8 mouse cellular contexts compared by ENCODE assay signal in genomic region chr13:25083144-25083572, GRCm38 (mm10). TPM values are rescaled to one million over a fixed set of nuclear protein-coding genes. Genes with fewer than 3 reads are reported as not detected.
DNase-seq lines count a peak whose midpoint lies in the region; ATAC-seq and TF ChIP-seq lines count a peak whose summit lies in the region.
"Had no signal": no experiment of that assay in that cellular context is flagged by ENCODE, and none has a peak within 500 bp of the region (broad histone marks: within the 10 kb centered on the region; RNA-seq: fewer than 3 reads in every experiment).

No protein-coding gene starts in this region.

- 0 out of 2 replicates have a peak overlapping the region, but pooled peaks have one; percentile 1 for H3K4me3 ChIP-seq in embryonic facial prominence, embryonic 14.5 days (ENCODE audit: low read depth, low read length)
- 0 out of 2 replicates have a peak overlapping the region, but pooled peaks have one; percentile 9 for H3K4me3 ChIP-seq in kidney, postnatal 0 days (replicated peaks; ENCODE audit: low read depth, low read length)
- H3K4me3 ChIP-seq: midbrain, embryonic 12.5 days had no signal

- TF ChIP-seq CTCF in kidney, postnatal 0 days (IDR thresholded peaks at IDR 0.05; ENCODE audit: low read depth) = no peak

- no peak overlapping the region for H3K9ac ChIP-seq in embryonic facial prominence, embryonic 14.5 days (ENCODE audit: low read depth, low read length)
- H3K9ac ChIP-seq in kidney, postnatal 0 days (ENCODE audit: low read depth, low read length) = no peak overlapping the region
- H3K9ac ChIP-seq: midbrain, embryonic 12.5 days had no signal

- WGBS in embryonic facial prominence, embryonic 14.5 days = under 1% methylated on average over 15 of the region's 15 CpGs
- WGBS in kidney, postnatal 0 days = 2% methylated on average over 15 of the region's 15 CpGs

- H3K4me2 ChIP-seq in embryonic facial prominence, embryonic 14.5 days (ENCODE audit: low read depth, low read length) = peak overlapping the region; percentile 29
- H3K4me2 ChIP-seq in kidney, postnatal 0 days (ENCODE audit: low read length) = peak overlapping the region; percentile 43
- H3K4me2 ChIP-seq: midbrain, embryonic 12.5 days had no signal

- peaks cover 5% of the 10 kb centered on the region for H3K4me1 ChIP-seq in embryonic facial prominence, embryonic 14.5 days (ENCODE audit: control insufficient read depth, insufficient read depth, low read length)
- H3K4me1 ChIP-seq in kidney, postnatal 0 days (replicated peaks; ENCODE audit: insufficient read depth, low read length) = peaks cover 21% of the 10 kb centered on the region
- H3K4me1 ChIP-seq: midbrain, embryonic 12.5 days had no signal

- no peaks in the 10 kb centered on the region for H3K9me3 ChIP-seq in embryonic facial prominence, embryonic 14.5 days (ENCODE audit: control insufficient read depth, low read length)
- H3K9me3 ChIP-seq in kidney, postnatal 0 days (replicated peaks; ENCODE audit: low read length) = no peaks in the 10 kb centered on the region
- H3K9me3 ChIP-seq: midbrain, embryonic 12.5 days had no signal

- no peak overlapping the region for H3K27ac ChIP-seq in embryonic facial prominence, embryonic 14.5 days (replicated peaks; ENCODE audit: low read depth, low read length)
- H3K27ac ChIP-seq in kidney, postnatal 0 days = peak overlapping the region; percentile 52
- H3K27ac ChIP-seq: midbrain, embryonic 12.5 days had no signal

- peak; percentile 44; the same call in 1 of the 2 replicates for ATAC-seq in embryonic facial prominence, embryonic 14.5 days (ENCODE audit: low read depth)
- peak; percentile 53 for ATAC-seq in kidney, postnatal 0 days (replicated peaks; ENCODE audit: low FRiP score, low read depth)

- no peaks in the 10 kb centered on the region for H3K36me3 ChIP-seq in embryonic facial prominence, embryonic 14.5 days (ENCODE audit: control insufficient read depth, insufficient read depth, low read length)
- H3K36me3 ChIP-seq in kidney, postnatal 0 days (ENCODE audit: insufficient read depth, low read length) = no peaks in the 10 kb centered on the region
- H3K36me3 ChIP-seq: midbrain, embryonic 12.5 days had no signal

- peak; percentile 18 to 39 for DNase-seq in lung, adult 18-20 months
- no peak for DNase-seq in lung, postnatal 14 days
- peak; percentile 40 for DNase-seq in embryonic facial prominence, embryonic 14.5 days (ENCODE audit: low spot score)
- DNase-seq in kidney, postnatal 0 days (ENCODE audit: low spot score) = peak; percentile 64
- DNase-seq in lung, postnatal 4 days = peak; percentile 7 to 42
- DNase-seq in thymus, postnatal 36 days = no peak
- DNase-seq in MN1 (ENCODE audit: low spot score) = no peak

- H3K27me3 ChIP-seq in embryonic facial prominence, embryonic 14.5 days (replicated peaks; ENCODE audit: control insufficient read depth, insufficient read depth, low read length) = no peaks in the 10 kb centered on the region
- no peaks in the 10 kb centered on the region for H3K27me3 ChIP-seq in kidney, postnatal 0 days (ENCODE audit: insufficient read depth, low read length)
- H3K27me3 ChIP-seq: midbrain, embryonic 12.5 days had no signal

RNA-seq across cellular contexts. Expression of gene Dcdc2a, which starts 27.4 kb away (rescaled TPM):
- polyA plus RNA-seq in embryonic facial prominence, embryonic 14.5 days (2014; fragmentation: Nextera tagmentation; extraction: Ambion mirVana) = 0.69 and 1.7 TPM in 2 replicates
- polyA plus RNA-seq in kidney, postnatal 0 days (2015; fragmentation: Nextera tagmentation; extraction: Ambion mirVana) = 73.7 and 88.5 TPM in 2 replicates

Comparison
In these comparisons a context has a peak if more than half of its experiments do, and no peak if none do; other contexts are left out.
1. DNase-seq: peak in lung, adult 18-20 months (2 of 2), embryonic facial prominence, embryonic 14.5 days (single experiment), kidney, postnatal 0 days (single experiment) and lung, postnatal 4 days (2 of 2); none in lung, postnatal 14 days (single experiment), thymus, postnatal 36 days (0 of 2) and MN1 (single experiment).
2. RNA of gene Dcdc2a, which starts 27.4 kb away (polyA plus RNA-seq): 73.7 to 88.5 TPM in kidney, postnatal 0 days; 0.69 to 1.7 TPM in embryonic facial prominence, embryonic 14.5 days; every median in the first group is over 10 times any median in the second.